Mouse (Mus musculus) midbrain, embryonic 11.5 days (tissue): Measurements from ENCODE around the gene Epc2. TPM values are rescaled to one million over a fixed set of nuclear protein-coding genes. Genes with fewer than 3 reads are reported as not detected.
"Not testable (repeated sequence)": the region's sequence is repeated elsewhere in the genome, so short reads cannot be mapped to it uniquely, and the experiment has no call there.

Experiments
- ATAC-seq: fragments of 200-750 bp; cut with Nextera tagmentation; 2 replicates; pipeline ENCODE4 v1.8.0; 2017; ENCODE audit warnings: moderate TSS enrichment, moderate library complexity; ENCODE audit not compliant: low FRiP score
- DNase-seq: peaks from one replicate; pipeline ENCODE4 v3.0.0; 2015; ENCODE audit warnings: low spot score; ENCODE audit errors: missing footprints
- H3K27ac ChIP-seq: fragments of 300-500 bp; sonication (generic); 2 replicates; pipeline ENCODE4 v1.5.1; 2014; ENCODE audit warnings: low read depth, low read length
- H3K27me3 ChIP-seq: fragments of 300-500 bp; sonication (generic); 2 replicates; pipeline ENCODE4 v1.6.1; 2014; ENCODE audit warnings: mild to moderate bottlenecking, low read length, moderate library complexity, mixed read lengths; ENCODE audit not compliant: control insufficient read depth, insufficient read depth
- H3K36me3 ChIP-seq: fragments of 300-500 bp; sonication (generic); 2 replicates; pipeline ENCODE4 v1.6.1; 2014; ENCODE audit warnings: mild to moderate bottlenecking, low read length, moderate library complexity, mixed read lengths; ENCODE audit not compliant: control insufficient read depth, insufficient read depth
- H3K4me1 ChIP-seq: fragments of 300-500 bp; sonication (generic); 2 replicates; pipeline ENCODE4 v1.6.1; 2014; ENCODE audit warnings: low read length; ENCODE audit not compliant: control insufficient read depth, insufficient read depth
- H3K4me2 ChIP-seq: fragments of 300-500 bp; sonication (generic); 2 replicates; pipeline ENCODE4 v1.6.1; 2014; ENCODE audit warnings: mild to moderate bottlenecking, moderate library complexity
- H3K4me3 ChIP-seq: fragments of 300-500 bp; sonication (generic); 2 replicates; pipeline ENCODE4 v1.5.1; 2014; ENCODE audit warnings: low read depth, low read length
- H3K9ac ChIP-seq: fragments of 300-500 bp; sonication (generic); 2 replicates; pipeline ENCODE4 v1.6.1; 2014; ENCODE audit warnings: low read length
- H3K9me3 ChIP-seq: fragments of 300-500 bp; sonication (generic); 2 replicates; pipeline ENCODE4 v1.6.1; 2016; ENCODE audit warnings: low read length; ENCODE audit not compliant: control insufficient read depth
- WGBS: fragments of 180-500 bp; shearing (Covaris S2); extraction: QIAGEN DNeasy Blood & Tissue Kit; methylation state at CpG from one replicate; pipeline ENCODE4 v1.1.7; 2014; 5-methylcytosine and 5-hydroxymethylcytosine counted together
- polyA plus RNA-seq: library from polyadenylated mRNA; unstranded; fragments of >200 nt; fragmentation: Nextera tagmentation; extraction: Ambion mirVana; gene quantifications from 2 replicates; pipeline ENCODE4 v1.2.1, GENCODE M21; 2014

Gene Epc2
- polyA plus RNA-seq, 1 experiment from 2014 or later = 12.2 TPM

GRCm38 (mm10) chr2:49503596-49503995, 52.3 kb downstream of the Epc2 start:
- Histone ChIP-seq H3K27ac (no peak overlapping the region), H3K27me3 (no peaks in the 10 kb centered on the region), H3K4me3 (no peak overlapping the region), H3K36me3 (no peaks in the 10 kb centered on the region), H3K9ac (no peak overlapping the region), H3K4me1 (no peaks in the 10 kb centered on the region), H3K4me2 (no peak overlapping the region), H3K9me3 (no peaks in the 10 kb centered on the region)
- ATAC-seq (no peak), DNase-seq (no peak)
- WGBS = 72% methylated on average over 3 of the region's 3 CpGs

- not testable (repeated sequence) for H3K36me3 ChIP-seq, H3K4me1 ChIP-seq, H3K27ac ChIP-seq, H3K4me2 ChIP-seq, H3K9ac ChIP-seq, H3K9me3 ChIP-seq, DNase-seq, H3K4me3 ChIP-seq, ATAC-seq, H3K27me3 ChIP-seq
- 100% methylated on average over 1 of the region's 1 CpGs for WGBS
These were observed 53.9 kb downstream of the Epc2 start for GRCm38 (mm10) chr2:49505151-49505550.

- ATAC-seq (no peak), DNase-seq (no peak)
- Histone ChIP-seq H3K27ac (no peak overlapping the region), H3K4me1 (no peaks in the 10 kb centered on the region), H3K27me3 (no peaks in the 10 kb centered on the region), H3K4me3 (no peak overlapping the region), H3K9ac (no peak overlapping the region), H3K4me2 (no peak overlapping the region), H3K36me3 (no peaks in the 10 kb centered on the region), H3K9me3 (no peaks in the 10 kb centered on the region)
- WGBS = 64% methylated on average over 1 of the region's 1 CpGs
These were observed 59.5 kb downstream of the Epc2 start for GRCm38 (mm10) chr2:49510832-49511231.

GRCm38 (mm10) chr2:49516011-49516410, 64.7 kb downstream of the Epc2 start:
- Histone ChIP-seq H3K9me3 (no peaks in the 10 kb centered on the region), H3K27ac (no peak overlapping the region), H3K4me1 (no peaks in the 10 kb centered on the region), H3K4me2 (no peak overlapping the region), H3K27me3 (no peaks in the 10 kb centered on the region), H3K9ac (no peak overlapping the region), H3K4me3 (no peak overlapping the region), H3K36me3 (no peaks in the 10 kb centered on the region)
- no peak for ATAC-seq
- no peak for DNase-seq
- 79% methylated on average over 2 of the region's 2 CpGs for WGBS

- Histone ChIP-seq H3K9ac (no peak overlapping the region), H3K4me2 (no peak overlapping the region), H3K27me3 (no peaks in the 10 kb centered on the region), H3K9me3 (no peaks in the 10 kb centered on the region), H3K27ac (no peak overlapping the region), H3K4me1 (no peaks in the 10 kb centered on the region), H3K36me3 (no peaks in the 10 kb centered on the region), H3K4me3 (no peak overlapping the region)
- ATAC-seq (no peak), DNase-seq (no peak)
- WGBS = 93% methylated on average over 2 of the region's 2 CpGs
These were observed 69.1 kb downstream of the Epc2 start for GRCm38 (mm10) chr2:49520409-49520808.

GRCm38 (mm10) chr2:49520989-49521388, 69.7 kb downstream of the Epc2 start:
- Histone ChIP-seq H3K36me3 (no peaks in the 10 kb centered on the region), H3K9me3 (no peaks in the 10 kb centered on the region), H3K4me3 (no peak overlapping the region), H3K27me3 (no peaks in the 10 kb centered on the region), H3K4me2 (no peak overlapping the region), H3K27ac (no peak overlapping the region), H3K4me1 (no peaks in the 10 kb centered on the region), H3K9ac (no peak overlapping the region)
- no peak for ATAC-seq
- WGBS = 91% methylated on average over 1 of the region's 1 CpGs
- no peak for DNase-seq

- DNase-seq (no peak), ATAC-seq (no peak)
- WGBS = 78% methylated on average over 2 of the region's 2 CpGs
- H3K36me3 ChIP-seq = no peaks in the 10 kb centered on the region
- H3K9me3 ChIP-seq = no peaks in the 10 kb centered on the region
- no peaks in the 10 kb centered on the region for H3K27me3 ChIP-seq
- no peak overlapping the region for H3K27ac ChIP-seq
- H3K4me2 ChIP-seq = no peak overlapping the region
- no peak overlapping the region for H3K4me3 ChIP-seq
- H3K9ac ChIP-seq = no peak overlapping the region
- no peaks in the 10 kb centered on the region for H3K4me1 ChIP-seq
These were observed 70.3 kb downstream of the Epc2 start for GRCm38 (mm10) chr2:49521564-49521963.

GRCm38 (mm10) chr2:49522578-49522977, 71.3 kb downstream of the Epc2 start:
- no peaks in the 10 kb centered on the region for H3K36me3 ChIP-seq
- DNase-seq = no peak
- no peak overlapping the region for H3K4me2 ChIP-seq
- H3K9ac ChIP-seq = no peak overlapping the region
- no peak overlapping the region for H3K4me3 ChIP-seq
- H3K4me1 ChIP-seq = no peaks in the 10 kb centered on the region
- H3K27ac ChIP-seq = no peak overlapping the region
- H3K9me3 ChIP-seq = no peaks in the 10 kb centered on the region
- 80% methylated on average over 4 of the region's 4 CpGs for WGBS
- ATAC-seq = no peak
- H3K27me3 ChIP-seq = no peaks in the 10 kb centered on the region

GRCm38 (mm10) chr2:49537147-49537546, 85.9 kb downstream of the Epc2 start:
- Histone ChIP-seq H3K4me2 (no peak overlapping the region), H3K27ac (no peak overlapping the region), H3K4me3 (no peak overlapping the region), H3K27me3 (no peaks in the 10 kb centered on the region), H3K4me1 (no peaks in the 10 kb centered on the region), H3K9ac (no peak overlapping the region), H3K36me3 (no peaks in the 10 kb centered on the region; the same call in 1 of the 2 replicates), H3K9me3 (no peaks in the 10 kb centered on the region)
- WGBS = 98% methylated on average over 6 of the region's 6 CpGs
- ATAC-seq (no peak), DNase-seq (no peak)

- no peak overlapping the region for H3K27ac ChIP-seq
- H3K9me3 ChIP-seq = no peaks in the 10 kb centered on the region
- no peak overlapping the region for H3K4me3 ChIP-seq
- no peak overlapping the region for H3K4me2 ChIP-seq
- no peak overlapping the region for H3K9ac ChIP-seq
- H3K36me3 ChIP-seq = no peaks in the 10 kb centered on the region
- H3K4me1 ChIP-seq = no peaks in the 10 kb centered on the region
- ATAC-seq = no peak
- no peak for DNase-seq
- WGBS = 78% methylated on average over 2 of the region's 2 CpGs
- no peaks in the 10 kb centered on the region for H3K27me3 ChIP-seq
These were observed 86.8 kb downstream of the Epc2 start for GRCm38 (mm10) chr2:49538056-49538455.
